Mouse (Mus musculus) embryo, embryonic 10 days (tissue): ENCODE data around the gene Ctdspl2.
"Not testable (repeated sequence)": the region's sequence is repeated elsewhere in the genome, so short reads cannot be mapped to it uniquely, and the experiment has no call there.

Source experiments
- DNase-seq: peaks from one replicate; pipeline ENCODE4 v3.0.0-alpha.2; 2015; ENCODE audit warnings: low spot score

Ctdspl2 gene

DNA sequence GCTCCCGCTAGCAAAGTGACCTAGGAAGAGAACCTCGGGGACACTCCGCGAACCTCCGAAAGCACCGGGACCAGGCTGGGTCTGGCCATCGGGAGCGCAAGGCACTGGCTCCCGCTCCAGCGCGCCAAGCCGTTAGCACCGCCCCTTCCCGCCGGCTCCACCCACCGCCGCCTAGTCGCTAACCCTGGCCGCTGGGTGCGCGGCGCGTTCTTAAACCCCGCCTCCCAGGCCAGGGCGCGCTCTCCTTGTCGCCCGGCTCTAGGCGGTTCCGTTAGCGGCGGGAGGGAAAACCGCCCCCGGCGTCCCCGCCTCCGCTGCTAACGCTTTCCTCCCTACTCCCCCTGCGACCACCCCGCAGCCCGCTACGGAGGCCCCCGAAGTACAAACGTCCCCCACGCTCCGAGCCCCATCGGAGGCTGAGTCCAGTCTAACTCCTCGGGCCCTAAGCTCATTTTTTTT lies at the start of gene Ctdspl2, which contains the start of gene Mageb3:
Gene Ctdspl2 (plus strand): TSS at position 237 of the 459 bp plus-strand sequence.
Gene Mageb3 (minus strand): TSS at position 328 of the 459 bp plus-strand sequence.
- peak; percentile 99 for DNase-seq

DNA sequence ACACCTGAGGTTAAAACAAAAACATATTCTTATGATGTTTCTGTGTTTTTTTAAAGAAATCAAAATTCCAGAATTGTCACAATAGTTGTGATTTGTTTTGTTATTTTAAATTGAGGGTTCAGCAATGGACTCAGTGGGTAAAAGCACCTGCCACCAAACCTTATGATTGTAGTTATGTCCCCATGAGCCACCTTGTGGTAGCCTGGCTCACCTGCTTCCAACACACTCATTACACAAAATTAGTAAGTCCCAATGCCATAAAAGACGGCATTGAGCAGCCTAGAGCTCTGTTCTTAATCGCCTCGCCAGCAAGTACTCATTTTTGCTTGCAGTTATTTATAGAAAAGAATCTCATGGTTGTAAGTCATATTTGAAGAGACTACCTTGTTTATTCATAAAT lies 45.8 kb upstream of the Ctdspl2 start:
- DNase-seq = no peak

DNA sequence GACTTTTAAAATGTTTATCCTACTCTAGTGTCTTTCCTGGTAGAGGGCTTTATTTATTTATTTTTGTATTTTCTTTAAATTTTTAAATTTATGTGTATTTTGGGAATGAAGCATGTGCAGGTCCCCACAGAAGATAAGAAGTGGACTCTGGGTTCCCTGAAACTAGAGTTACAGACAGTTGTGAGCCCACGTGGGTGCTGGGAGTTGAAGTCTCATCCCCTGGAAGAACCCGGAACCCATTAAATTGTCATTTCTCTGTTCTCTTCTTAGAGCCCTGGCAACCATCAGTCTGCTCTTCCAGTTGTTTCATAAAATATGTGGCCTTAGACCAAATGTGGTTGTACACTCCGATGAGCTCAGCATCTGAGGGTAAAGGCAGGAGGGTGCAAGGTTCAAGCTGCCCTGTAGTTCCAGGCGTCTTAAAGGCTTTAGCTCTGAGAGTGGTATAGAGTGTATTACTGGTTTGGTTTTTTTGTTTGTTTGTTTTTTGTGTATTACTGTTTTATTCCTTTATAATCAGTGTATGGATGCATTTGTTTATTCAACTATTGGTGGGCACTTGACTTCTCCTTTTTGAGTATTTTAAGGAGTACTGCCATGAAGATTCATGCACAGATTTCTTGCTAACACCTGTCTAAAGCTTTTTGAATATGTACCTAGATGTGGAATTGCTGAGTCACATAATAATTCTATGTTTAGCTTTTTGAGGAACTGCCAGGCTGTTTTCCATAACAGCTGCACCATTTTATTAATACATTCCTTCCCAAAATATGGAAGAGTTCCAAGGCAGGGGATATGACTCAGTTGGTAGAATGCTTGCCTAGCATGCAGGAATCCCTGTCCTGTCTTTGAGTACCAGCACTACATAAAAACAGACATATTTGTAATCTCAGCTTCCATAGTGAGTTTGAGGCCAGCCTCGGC lies 39.5 kb upstream of the Ctdspl2 start:
- no peak for DNase-seq

DNA sequence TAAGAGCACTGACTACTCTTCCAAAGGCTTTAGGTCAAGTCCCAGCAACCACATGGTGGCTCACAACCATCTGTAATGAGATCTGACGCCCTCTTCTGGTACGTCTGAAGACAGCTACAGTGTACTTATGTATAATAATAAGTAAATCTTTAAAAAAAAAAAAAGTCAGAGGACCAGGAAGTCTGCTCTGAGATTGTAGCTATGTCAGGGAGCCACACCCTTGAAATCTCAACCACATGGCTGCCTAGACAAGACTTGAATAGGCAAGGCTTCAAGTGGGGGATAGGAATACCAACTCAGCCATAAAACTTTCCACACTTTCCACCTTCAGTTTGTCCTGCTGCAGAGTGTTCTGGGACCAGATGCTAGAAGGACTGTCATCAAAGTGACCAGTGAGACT lies 18.2 kb upstream of the Ctdspl2 start:
- not testable (repeated sequence) for DNase-seq

DNA sequence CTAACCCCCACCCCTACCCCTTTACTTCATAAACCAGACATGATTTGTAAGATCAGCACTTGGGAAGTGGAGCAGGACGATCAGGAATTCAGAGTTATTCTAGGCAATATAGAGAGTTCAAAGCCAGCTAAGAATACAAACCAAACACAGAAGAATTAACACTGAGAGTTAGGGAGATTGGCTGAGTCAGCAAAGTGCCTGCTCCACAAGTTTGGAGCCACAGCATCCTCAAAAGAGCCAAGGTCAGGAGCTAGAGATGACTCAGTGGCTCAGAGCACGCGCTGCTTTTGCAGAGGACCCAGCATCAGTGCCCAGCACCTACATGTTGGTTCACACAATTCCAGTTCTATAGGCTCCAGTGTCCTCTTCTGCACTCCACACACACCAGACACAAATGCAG lies 12.4 kb upstream of the Ctdspl2 start:
- DNase-seq = no peak

DNA sequence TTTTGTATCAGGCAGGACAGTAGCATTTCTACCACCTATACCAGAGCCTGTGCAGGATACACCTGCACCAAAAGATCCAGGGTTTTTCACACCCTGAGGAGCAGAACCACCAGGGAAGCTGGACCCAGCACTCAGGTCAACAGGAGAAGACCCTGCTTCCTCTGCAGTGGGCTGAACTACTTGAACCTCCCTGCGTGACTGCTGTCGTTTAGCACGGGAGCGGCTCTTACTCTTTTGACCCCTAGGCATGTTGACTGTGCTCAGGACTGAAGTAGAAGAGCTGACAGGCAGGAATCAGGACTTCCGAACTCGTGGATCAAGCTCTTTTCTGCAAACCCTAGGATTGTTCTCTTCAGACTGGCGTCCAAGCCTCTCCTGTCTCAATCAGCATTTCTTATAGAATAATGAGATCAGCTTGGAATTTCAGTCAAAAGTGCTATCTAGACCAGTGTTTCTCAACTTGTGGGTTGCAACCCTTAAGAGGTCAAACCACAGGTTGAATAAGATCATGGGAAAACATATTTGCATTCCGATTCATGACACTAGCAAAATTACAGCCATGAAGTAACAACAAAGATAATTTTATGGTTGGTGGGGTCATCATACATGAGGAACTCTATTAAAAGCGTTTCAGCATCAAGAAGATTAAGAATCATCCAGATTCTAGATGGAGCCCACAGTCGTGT lies 687 bp upstream of the Ctdspl2 start:
- DNase-seq = peak; percentile 10

DNA sequence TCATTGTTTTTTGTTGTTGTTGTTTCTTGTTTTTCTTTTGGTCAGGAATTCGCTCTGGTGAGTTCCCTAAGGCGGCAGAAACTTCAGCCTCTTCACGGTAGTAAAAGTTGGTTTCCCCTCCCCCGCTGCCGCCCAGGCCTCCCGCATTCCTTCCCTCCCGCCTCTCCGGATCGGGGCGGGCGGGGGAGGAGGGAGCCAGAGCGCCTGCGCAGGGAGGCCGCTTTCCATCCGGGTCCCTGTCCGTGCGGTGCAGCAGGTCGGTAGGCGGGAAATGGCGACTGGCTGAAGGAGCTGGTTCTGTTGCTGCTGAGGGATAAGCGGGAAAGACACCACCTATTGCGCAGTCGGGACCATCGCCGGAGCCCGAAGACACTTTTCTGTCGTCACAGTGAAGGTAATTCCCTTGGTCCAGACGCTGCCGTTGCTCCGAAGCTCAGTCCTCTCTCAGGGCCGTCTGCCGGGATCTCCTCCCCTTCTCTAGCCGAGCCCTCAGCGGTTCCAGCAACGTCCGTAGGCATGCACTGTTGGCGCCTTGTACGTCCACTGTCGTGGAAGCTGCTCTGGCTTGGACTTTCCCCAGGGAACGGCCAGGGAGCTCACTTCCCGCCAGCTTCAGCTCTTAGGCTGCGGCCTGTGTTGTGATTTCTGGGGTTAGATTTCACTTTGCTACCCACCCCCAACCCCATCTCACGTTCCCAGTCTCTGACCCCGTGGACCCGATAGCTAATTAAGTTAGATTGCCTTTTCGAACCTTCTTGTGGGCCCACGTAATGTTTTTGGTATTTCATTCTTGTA lies 620 bp downstream of the Ctdspl2 start:
- peak; percentile 95 for DNase-seq

DNA sequence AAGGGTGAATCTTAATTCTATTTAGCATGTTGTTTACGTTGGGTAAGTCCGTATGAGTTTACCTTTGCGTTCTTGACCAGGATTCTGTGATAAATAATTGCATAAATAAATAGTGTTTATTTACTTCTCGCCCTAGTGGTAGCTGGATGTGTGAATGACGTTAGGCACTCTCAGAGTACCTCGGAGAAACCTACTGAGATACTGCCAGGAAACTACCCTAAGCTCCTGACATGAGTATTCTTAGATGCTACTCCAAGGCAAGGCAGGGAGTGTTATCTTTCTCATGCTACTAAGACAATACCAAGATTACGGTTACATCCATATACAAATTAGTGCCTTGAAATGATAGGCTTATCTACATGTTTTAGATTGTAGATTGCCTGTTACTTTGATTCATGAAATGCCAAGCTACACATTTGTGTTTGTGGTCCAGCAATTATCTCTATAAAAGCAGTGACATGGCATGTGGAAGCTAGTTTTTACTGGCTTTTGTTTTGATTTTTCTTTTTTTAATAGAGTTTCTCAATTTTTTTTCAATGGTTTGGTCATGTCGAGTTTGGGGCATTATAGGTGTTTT lies 1.5 kb downstream of the Ctdspl2 start:
- DNase-seq = peak; percentile 11

DNA sequence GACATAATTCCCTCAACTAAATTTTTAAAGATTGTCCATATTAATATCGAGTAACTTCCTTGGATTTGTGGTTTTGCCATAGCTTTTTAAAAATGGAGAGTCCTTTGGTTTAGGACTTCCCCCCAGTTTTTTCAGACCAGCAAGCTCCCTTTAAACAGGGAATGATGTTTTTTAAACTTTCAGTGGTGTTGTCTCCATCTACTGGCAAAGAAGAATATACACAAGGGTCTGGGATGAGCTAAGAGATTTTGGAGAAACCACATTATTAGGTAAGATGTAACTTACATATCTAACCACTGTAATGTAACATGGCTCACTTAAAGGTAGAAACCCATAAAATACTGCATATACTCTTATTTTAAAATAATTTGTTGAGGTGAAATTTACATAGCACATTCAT lies 39.9 kb downstream of the Ctdspl2 start:
- DNase-seq = no peak

DNA sequence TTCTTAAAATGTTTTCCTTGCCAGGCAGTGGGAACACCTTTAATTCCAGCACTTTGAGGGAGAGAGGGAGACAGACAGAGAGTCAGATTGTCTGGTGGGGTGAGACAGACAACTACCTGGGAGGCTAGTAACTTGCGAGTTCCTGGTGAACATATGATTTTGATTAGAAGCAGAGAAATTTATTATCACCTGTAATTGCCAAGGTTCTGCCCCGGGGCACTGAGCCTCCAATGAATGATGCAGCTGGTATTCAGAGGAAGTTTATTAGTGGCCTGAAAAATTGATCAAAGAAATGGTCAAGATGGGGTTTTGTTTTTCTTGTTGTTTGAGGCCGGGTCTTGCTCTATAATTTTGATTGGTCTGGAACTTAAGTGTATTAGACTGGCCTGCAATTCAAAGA lies 53.0 kb downstream of the Ctdspl2 start:
- no peak for DNase-seq

DNA sequence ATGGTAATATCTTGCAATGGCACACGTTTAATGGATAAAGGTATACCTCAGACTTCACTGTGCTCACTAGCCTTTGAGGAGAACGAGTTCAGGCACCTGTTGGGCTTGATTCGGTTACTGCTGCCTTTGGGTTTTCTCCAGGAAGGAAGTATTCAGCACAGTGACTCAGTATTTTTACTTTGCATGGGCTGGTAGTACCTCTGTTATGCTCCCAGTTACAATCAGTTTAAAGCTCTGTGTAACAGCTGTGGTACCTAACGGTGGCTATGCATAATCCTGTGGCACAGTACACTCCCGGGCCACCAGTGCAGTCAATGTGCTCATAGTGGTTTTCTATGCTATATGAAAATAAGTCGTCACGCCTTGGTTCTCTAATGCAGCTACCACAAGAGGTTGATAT lies 55.6 kb downstream of the Ctdspl2 start:
- no peak for DNase-seq

DNA sequence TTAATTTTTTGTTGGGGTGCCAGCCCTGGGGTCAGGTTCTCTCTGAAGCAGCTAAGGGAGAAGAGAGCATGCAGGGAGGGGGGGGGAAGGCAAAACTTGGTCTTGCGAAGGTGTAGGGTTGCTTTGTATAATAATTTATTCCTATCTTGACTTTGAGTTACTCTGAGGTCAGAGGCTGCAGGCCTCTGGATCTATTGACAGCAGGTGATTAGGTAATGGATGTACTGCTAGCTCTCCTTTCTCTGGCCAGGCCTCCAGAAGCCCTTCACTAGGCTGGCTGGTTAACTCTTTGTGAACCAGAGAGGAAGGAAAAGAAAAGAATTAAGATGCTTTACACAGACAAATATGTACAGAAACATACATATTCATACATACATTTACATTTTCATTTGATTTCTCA lies 62.9 kb downstream of the Ctdspl2 start:
- no peak for DNase-seq

DNA sequence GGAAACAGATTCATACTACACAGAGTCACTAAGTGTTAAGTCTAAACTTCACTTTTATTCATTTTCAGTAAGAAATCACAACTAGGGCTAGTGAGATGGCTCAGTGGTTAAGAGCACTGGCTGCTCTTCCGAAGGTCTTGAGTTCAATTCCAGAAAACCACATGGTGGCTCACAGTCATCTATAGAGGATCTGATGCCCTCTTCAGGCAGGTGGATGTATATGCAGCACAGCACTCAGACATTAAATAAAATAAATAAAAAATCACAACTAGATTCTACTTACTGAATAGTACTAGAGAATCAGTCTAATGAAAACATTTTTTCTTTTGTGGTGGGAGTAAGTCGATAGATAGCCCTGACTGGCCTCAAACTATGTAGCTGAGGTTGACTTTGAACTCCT lies 66.5 kb downstream of the Ctdspl2 start:
- no peak for DNase-seq

DNA sequence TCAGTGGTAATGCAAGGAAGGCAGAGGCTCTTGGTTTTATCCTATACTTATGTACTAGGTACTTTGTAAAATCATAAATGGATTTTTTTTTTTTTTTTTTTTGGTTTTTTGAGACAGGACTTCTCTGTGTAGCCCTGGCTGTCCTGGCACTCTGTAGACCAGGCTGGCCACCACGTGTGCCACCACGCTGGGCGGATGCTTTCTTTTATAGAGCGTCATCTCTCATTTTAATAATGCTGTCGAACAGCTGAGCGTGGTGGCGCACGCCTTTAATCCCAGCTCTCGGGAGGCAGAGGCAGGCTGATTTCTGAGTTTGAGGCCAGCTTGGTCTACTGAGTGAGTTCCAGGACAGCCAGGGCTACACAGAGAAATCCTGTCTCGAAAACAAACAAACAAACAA lies 71.3 kb downstream of the Ctdspl2 start:
- not testable (repeated sequence) for DNase-seq

DNA sequence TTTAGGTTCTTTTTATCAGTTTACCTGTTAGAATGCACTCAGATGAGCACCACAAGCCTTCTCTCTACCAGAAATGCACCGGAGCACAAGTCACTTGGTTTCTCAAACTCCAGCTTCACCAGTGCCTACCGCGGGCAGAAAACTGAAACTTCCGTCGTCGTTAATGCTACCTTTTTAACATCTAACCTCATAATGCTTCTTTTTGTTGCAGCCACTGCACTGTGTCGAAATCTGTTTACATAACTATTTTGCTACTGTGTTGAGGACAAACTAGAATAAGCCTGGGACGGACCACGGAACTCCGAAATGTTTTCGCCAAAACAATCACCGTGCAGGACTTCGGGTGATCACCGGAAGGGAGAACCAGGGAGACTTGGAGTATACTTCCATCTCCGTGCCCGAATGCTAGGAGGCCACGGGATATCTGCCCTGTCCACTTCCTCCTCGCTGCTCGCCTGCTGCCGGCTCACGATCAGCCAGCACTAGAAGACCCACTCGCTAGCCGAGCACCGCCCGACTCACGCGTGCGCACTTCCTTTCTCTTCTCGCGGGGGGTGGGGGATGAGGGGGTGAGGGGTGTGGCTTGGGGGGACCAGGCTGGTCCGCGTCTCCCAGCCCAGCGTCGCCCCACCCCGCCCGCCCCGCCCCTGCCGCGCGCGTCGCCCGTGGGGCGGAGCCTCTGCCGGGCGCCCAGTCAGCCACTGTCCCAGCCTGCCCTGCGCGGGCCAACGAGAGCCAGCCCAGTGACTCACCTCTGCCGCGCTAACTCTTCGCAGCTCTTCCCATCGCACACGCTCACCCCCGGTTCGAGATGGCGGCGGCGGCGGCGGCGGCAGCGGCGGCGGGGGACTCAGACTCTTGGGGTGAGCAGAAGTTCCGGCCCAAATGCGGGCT lies 72.3 kb downstream of the Ctdspl2 start, which contains the start of gene Eif3j1:
Gene Eif3j1 (plus strand): TSS at position 685 of the 894 bp plus-strand sequence.
- DNase-seq = peak; percentile 94

DNA sequence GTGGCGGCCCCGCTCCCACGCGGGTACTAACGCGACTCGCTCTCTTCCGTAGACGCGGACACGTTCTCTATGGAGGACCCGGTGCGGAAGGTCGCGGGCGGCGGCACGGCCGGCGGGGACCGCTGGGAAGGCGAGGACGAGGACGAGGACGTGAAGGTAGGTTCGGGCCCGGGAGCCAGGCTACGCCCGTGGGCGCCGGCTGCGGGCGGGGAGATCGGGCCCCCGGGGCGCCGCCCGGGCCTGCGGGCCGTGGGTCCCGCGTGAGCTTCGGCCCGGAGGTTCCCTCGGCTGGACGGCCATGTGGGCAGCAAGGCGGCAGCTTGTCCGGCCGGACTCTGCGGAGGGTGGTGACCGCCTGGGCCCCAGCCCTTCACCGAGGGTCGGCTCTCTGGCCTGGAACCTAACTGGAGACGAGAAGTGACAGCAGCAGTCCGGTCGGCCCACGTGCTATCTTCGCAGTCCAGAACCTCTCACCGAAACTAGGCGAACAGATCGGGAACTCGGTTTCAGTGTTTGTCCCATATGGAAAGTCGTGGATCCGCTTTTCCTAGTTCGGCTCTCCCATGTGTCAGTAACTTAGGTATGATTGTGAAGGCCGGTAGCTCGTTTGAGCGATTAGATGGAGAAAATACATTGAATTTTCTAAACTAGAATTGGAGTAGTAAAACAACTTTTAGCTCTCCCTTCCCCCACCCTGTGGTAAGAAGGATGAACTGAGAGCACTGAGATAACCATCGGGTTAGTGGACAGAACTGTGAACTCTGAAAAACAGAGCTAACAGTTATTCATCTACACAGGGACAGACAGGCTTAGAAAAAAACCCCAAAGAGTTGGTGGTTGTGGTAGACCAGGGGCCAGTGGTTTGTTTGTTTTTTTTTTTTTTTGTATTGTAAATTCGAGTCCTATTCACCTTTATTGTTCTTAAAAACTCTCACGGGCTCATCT lies 73.2 kb downstream of the Ctdspl2 start:
- peak; percentile 64 for DNase-seq

DNA sequence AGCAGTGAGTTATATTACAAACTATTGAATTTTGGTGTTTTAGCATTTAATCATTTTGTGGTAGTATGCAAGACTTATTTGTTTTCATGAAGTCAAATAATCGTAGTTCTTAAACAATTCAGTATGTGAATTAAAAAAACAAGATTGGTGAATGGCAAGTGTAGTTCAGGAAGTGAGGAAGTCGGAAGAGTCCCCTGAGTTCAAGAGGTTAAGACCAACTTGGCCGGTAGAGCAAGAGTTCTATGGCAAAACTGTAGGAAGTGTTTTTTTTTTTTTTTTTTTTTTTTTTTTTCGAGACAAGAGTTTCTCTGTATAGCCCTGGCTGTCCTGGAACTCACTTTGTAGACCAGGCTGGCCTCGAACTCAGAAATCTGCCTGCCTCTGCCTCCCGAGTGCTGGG lies 76.2 kb downstream of the Ctdspl2 start:
- no peak for DNase-seq

DNA sequence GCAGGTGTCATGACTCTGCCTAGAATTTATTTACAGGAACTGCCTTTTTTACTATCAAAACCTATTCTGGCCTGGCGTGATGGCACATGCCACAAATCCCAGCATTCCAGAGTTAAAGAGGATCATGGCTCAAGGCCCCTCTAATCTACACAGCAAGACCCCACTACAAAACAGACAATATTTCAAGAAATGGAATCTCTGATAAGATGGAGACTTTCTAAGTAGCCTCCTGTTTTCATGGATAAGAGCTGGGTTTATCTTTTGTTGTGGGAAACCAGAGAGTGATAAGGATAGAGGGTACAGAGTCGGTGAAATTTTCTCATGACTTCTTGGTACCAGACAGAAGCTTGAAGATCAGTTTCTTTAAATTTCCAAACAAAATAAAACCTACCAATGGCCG lies 80.3 kb downstream of the Ctdspl2 start:
- DNase-seq = no peak

DNA sequence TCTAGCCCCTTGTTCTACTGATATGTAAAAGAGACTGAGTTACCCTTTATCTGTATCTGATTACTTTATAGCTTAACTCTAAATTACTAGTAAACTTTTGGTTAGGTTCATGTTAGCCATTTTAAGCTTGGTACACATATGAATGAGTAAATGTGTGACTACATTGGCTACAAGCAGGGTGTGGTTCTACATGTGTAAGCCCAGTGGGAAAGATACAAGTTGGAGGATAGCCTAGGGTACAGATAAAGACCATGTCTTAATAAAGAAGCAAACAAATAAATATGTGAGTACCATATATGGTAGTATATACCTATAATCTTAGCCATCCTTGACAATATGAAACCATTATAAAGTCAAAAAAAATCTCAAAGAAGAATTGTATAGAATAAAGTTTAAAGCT lies 88.1 kb downstream of the Ctdspl2 start:
- DNase-seq = no peak
